Mouse (Mus musculus) ES-E14 (cell line): ENCODE results near the gene Dnmt3a. TPM values are rescaled to one million over a fixed set of nuclear protein-coding genes. Genes with fewer than 3 reads are reported as not detected.
A peak's percentile ranks its signal among the peaks of the same experiment; 100 is the strongest.

Experiments
- DNase-seq: peaks from one replicate; pipeline ENCODE4 v3.0.0-alpha.2; 2013; ENCODE audit warnings: low read depth, low spot score
- H3K27ac ChIP-seq: 2 replicates; pipeline ENCODE4 v1.5.1; 2012; ENCODE audit warnings: low read depth, mild to moderate bottlenecking, low read length, moderate library complexity, mixed read lengths; ENCODE audit not compliant: poor library complexity, insufficient read depth, severe bottlenecking
- H3K36me3 ChIP-seq: 2 replicates; pipeline ENCODE4 v1.6.1; 2012; ENCODE audit warnings: mild to moderate bottlenecking, low read length, moderate library complexity, mixed read lengths; ENCODE audit not compliant: control insufficient read depth, poor library complexity, insufficient read depth, severe bottlenecking
- H3K4me1 ChIP-seq, 2 experiments: fragments of 150-350 bp in 1 of 2; sonication (generic) in 1 of 2; 2 replicates each; pipeline ENCODE4 v1.6.1; 2012; ENCODE audit warnings: low read length in 2 of 2, mild to moderate bottlenecking in 1 of 2, mixed read lengths in 1 of 2; ENCODE audit not compliant: control insufficient read depth in 2 of 2, insufficient read depth in 2 of 2, poor library complexity in 1 of 2
- H3K4me3 ChIP-seq, 2 experiments: fragments of 150-350 bp in 1 of 2; sonication (generic) in 1 of 2; 2 replicates each; pipeline ENCODE4 v1.5.1; 2012; ENCODE audit warnings: low read length in 2 of 2, low read depth in 1 of 2, mild to moderate bottlenecking in 1 of 2, mixed read lengths in 1 of 2; ENCODE audit not compliant: insufficient read depth in 1 of 2, poor library complexity in 1 of 2, severe bottlenecking in 1 of 2
- H3K9ac ChIP-seq: 2 replicates; pipeline ENCODE4 v1.6.1; 2012; ENCODE audit warnings: low read depth, mild to moderate bottlenecking, low read length, mixed read lengths; ENCODE audit not compliant: poor library complexity, insufficient read depth, severe bottlenecking
- H3K9me3 ChIP-seq: fragments of 150-350 bp; sonication (generic); 2 replicates; pipeline ENCODE4 v1.6.1; 2012; ENCODE audit warnings: low read depth, mild to moderate bottlenecking, low read length; ENCODE audit not compliant: control insufficient read depth, insufficient read depth
- CHD2 ChIP-seq: IDR thresholded peaks from 2 replicates; pipeline ENCODE4 v1.6.1; 2014; ENCODE audit warnings: mild to moderate bottlenecking, low read depth, low read length, inconsistent platforms
- HCFC1 ChIP-seq: IDR thresholded peaks from 2 replicates; pipeline ENCODE4 v1.6.1; 2012; ENCODE audit warnings: low read length, inconsistent platforms, borderline replicate concordance; ENCODE audit not compliant: insufficient read depth
- MAFK ChIP-seq: IDR thresholded peaks from 2 replicates; pipeline ENCODE4 v1.6.1; 2014; ENCODE audit warnings: mild to moderate bottlenecking, low read depth, low read length, inconsistent platforms; ENCODE audit not compliant: insufficient read depth
- ZC3H11A ChIP-seq: IDR thresholded peaks from 2 replicates; pipeline ENCODE4 v1.6.1; 2012; ENCODE audit warnings: low read depth, mild to moderate bottlenecking, inconsistent platforms, low read length, borderline replicate concordance
- ZNF384 ChIP-seq: IDR thresholded peaks from 2 replicates; pipeline ENCODE4 v1.6.1; 2012; ENCODE audit warnings: low read depth, low read length, inconsistent platforms
- in situ Hi-C, 2 experiments: fragments of 600-800 bp; cut with MboI; formaldehyde crosslinking; loops; one replicate each; pipeline ENCODE4 v1.15.1; 2025; ENCODE audit warnings: low sequenced_read_pairs in 2 of 2, inconsistent platforms in 1 of 2; ENCODE audit not compliant: unreplicated experiment in 2 of 2
- total RNA-seq: library from RNA; depleted of rRNA; stranded (reverse); fragments of 300-350 nt; gene quantifications from 2 replicates; pipeline ENCODE4 v1.2.3, GENCODE M21; 2012

The Dnmt3a gene
- total RNA-seq, 1 experiment = 77.0 TPM

DNA sequence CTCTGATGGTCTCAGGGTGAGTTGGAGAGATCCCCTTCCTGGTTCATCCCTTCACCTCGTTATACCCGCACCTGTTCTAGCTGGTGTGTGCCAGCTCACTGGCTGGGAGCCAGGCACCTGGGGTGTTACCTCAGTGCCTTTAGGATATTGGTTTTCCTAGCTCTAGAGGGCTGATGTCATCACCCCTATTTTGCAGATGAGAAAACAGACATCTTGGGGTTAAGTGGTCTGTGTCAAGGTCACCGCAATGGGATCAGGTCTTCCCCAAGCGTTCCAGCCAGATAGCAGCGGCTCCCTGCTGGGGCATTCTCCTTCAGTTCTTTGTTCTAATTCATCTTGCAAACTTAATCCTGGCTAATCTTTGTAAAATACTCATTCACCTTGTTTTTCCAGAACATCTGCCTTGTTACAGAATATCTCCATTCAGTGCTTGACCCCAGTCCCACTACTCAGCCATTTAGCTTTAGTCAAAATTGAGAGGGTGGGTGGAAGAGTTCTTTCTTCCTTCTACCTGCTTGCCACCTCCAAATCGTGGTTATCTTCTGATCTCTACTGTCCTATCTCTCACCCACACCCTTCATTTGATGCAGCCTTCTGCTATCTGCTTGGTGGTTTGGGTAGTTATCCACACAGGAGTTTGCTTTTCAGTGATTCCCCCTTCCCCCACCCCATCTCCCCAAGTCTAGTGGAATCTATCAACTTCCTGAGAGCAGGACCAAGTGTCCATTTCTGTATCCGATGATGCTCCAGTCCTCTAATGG is 84.2 kb downstream of the Dnmt3a start:
- H3K4me1 ChIP-seq = peaks cover 17 to 55% of the 10 kb centered on the region in 2 experiments
- peak overlapping the region; percentile 67 for H3K27ac ChIP-seq
- no peaks in the 10 kb centered on the region for H3K9me3 ChIP-seq
- no peak overlapping the region for H3K9ac ChIP-seq
- TF ChIP-seq CHD2 (no peak), HCFC1 (no peak), ZC3H11A (no peak), MAFK (no peak), ZNF384 (no peak)
- H3K36me3 ChIP-seq = peaks cover 5% of the 10 kb centered on the region; the same call in 1 of the 2 replicates
- DNase-seq = peak; percentile 58
- in situ Hi-C loops = no loop called here
- H3K4me3 ChIP-seq = no peak overlapping the region

DNA sequence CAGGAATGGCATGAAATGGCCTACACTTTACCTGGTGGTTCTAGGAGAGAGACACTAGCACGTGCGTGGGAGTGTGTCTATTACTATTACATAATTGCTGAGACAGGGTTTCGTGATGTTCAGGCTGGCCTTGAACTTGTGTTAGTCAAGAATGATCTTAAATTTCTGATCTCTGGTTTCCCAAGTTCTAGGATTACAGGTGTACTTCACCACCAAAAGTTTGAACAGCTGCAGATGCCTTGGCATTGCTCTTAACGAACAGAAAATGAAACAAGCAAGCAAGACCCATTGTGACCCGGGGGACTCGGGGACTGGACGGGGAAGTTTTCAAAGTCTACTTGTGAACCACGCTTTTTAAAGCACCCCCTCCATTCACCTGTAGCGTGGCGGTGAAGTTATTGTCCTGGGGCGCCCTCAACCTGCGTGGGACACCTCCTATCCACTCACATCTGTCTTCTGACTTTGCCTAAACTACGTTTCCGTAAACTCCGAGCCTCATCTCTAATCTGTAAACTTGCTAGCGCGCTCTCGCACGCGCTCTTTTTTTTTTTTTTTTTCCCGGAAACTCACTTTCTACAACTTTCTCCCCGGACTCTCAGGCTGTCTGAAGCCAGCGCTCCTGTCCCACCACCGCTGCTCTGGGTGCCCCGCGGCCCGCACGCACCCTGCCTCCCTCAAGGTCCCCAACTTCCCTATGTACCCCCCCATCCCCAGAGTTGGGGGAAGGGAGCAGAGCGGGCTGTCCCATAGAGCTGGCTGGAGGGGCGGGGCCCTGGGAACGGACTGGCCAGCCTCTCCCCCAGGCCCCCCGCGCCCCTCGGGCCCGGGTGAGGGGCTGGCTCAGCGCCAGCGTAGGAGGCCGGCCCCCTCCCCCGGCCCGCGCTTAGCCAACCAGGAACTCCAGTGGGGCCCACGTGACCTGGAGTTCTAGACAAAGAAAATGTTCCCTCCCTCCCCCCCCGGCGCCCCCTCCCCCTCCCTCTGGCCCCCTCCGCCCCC is 85.2 kb downstream of the Dnmt3a start:
- Histone ChIP-seq H3K27ac (peak overlapping the region; percentile 47), H3K4me1 (peaks cover 11 to 49% of the 10 kb centered on the region in 2 experiments)
- in situ Hi-C loops = no loop called here

DNA sequence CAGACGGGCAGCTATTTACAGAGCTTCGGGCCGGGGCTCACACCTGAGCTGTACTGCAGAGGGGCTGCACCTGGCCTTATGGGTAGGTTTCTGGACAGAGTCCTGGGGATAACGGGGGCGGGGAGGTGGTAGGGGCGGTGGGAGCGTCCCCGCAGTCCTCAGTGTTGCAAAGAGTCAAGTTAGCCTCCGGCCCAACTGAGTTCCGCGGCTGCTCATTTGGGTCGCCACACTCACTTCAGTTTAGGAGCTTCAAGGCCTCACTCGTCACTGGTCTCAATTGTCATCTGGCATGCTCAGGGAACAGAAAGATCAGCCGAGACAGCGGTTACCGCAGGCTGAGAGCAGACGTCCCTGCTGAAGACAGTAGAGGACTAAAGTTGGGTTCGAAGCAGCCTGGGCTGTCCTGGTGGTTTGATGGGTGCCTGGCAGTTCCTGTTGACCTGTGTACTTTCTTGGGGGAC is 86.0 kb downstream of the Dnmt3a start:
- Histone ChIP-seq H3K9ac (peak overlapping the region; percentile 69), H3K4me1 (peaks cover 10 to 49% of the 10 kb centered on the region in 2 experiments)
- no peak for DNase-seq

More for the DNA sequence above, 85.2 kb downstream of the Dnmt3a start:
- Histone ChIP-seq H3K9me3 (no peaks in the 10 kb centered on the region), H3K36me3 (peaks cover 12% of the 10 kb centered on the region), H3K9ac (peak overlapping the region; percentile 66), H3K4me3 (peak overlapping the region; percentile 64 to 76)
- peak; percentile 62 for DNase-seq
- TF ChIP-seq HCFC1 (no peak), CHD2 (0 out of 2 replicates have a peak, but pooled peaks have one; percentile 41), ZC3H11A (no peak), ZNF384 (peak; percentile 89), MAFK (no peak)

DNA sequence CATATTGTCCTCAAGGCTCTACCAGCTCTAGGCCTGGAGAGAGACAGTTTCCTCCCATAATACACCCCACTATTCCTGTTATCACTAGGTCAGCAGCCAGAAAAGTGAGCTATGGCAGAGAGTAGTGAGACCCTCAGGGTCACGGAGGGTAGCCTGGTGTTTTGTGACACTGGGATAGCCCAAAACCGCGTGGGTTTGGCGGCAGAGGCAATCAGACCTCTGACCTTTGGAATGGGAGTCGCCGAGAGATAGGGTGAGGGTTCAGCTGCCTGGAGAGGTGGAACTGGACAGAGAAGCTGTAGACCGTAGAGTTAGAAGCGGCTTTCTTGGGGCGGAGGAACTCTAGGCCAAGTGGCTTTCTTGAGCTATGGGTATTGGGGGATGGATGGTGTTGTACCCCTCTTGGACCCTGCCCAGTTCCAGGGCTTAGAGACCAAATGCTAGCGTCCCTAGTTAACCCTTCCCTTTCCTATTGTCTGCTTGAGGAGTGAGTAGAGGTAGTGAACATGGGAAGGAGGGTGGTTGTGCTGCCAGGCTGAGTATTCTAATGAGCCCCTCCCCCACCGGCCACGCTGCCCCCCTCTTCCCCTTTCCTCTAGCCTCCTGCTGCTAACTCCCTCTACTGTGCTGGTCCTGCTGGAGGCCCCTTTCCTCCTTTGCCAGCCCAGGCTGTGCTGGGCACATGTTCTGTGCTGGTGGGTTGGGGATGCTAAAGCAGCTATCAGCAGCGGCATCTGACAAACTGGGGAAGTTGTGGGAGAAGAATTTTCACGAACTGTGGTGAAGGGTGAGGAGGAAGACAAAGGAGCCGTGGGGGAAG is 86.6 kb downstream of the Dnmt3a start:
- Histone ChIP-seq H3K27ac (peak overlapping the region; percentile 50), H3K36me3 (peaks cover 25% of the 10 kb centered on the region), H3K9me3 (no peaks in the 10 kb centered on the region), H3K4me1 (peaks cover 10 to 51% of the 10 kb centered on the region in 2 experiments), H3K9ac (peak overlapping the region; percentile 69), H3K4me3 (peak overlapping the region; percentile 61 to 64)
- in situ Hi-C loops = no loop called here
- DNase-seq = no peak
- TF ChIP-seq CHD2 (no peak), MAFK (no peak), ZNF384 (no peak), HCFC1 (no peak), ZC3H11A (no peak)

More for the DNA sequence above, 86.0 kb downstream of the Dnmt3a start:
- Histone ChIP-seq H3K4me3 (peak overlapping the region; percentile 61 to 64), H3K27ac (peak overlapping the region; percentile 50), H3K36me3 (peaks cover 20% of the 10 kb centered on the region), H3K9me3 (no peaks in the 10 kb centered on the region)
- TF ChIP-seq MAFK = no peak
- TF ChIP-seq HCFC1 = no peak
- TF ChIP-seq ZNF384 = no peak
- TF ChIP-seq ZC3H11A = no peak
- in situ Hi-C loops = no loop called here
